ENCODE assay signal across 8 mouse cellular contexts in genomic region chr11:69685526-69686148, GRCm38 (mm10). TPM values are rescaled to one million over a fixed set of nuclear protein-coding genes. Genes with fewer than 3 reads are reported as not detected.
DNase-seq lines count a peak whose midpoint lies in the region; ATAC-seq lines count a peak whose summit lies in the region.

Gene Tnfsf13, minus strand, starts transcription at chr11:69685784.

- H3K27ac ChIP-seq in forebrain, embryonic 12.5 days = no peak within 1 kb of the TSS
- H3K27ac ChIP-seq in midbrain, embryonic 11.5 days (ENCODE audit: low read depth, low read length) = no peak within 1 kb of the TSS

- H3K4me2 ChIP-seq in forebrain, embryonic 12.5 days = no peak within 1 kb of the TSS
- no peak within 1 kb of the TSS for H3K4me2 ChIP-seq in midbrain, embryonic 11.5 days

- H3K9ac ChIP-seq in forebrain, embryonic 12.5 days = peak within 1 kb of the TSS; percentile 25; the same call in 1 of the 2 replicates
- H3K9ac ChIP-seq in midbrain, embryonic 11.5 days (ENCODE audit: low read length) = peak within 1 kb of the TSS; percentile 24; the same call in 1 of the 2 replicates

- no peaks in the 10 kb centered on the region for H3K36me3 ChIP-seq in forebrain, embryonic 12.5 days (replicated peaks)
- H3K36me3 ChIP-seq in midbrain, embryonic 11.5 days (ENCODE audit: control insufficient read depth, insufficient read depth, low read length) = no peaks in the 10 kb centered on the region

- peaks cover 17% of the 10 kb centered on the region; the same call in 1 of the 2 replicates for H3K27me3 ChIP-seq in forebrain, embryonic 12.5 days
- H3K27me3 ChIP-seq in midbrain, embryonic 11.5 days (ENCODE audit: control insufficient read depth, insufficient read depth, low read length) = no peaks in the 10 kb centered on the region

- peak; percentile 94 for DNase-seq in Muller cell, postnatal 12 days (ENCODE audit: inconsistent ontology term)
- peak; percentile 72 to 79 for DNase-seq in adrenal gland, postnatal 36 days
- peak; percentile 81 to 85 for DNase-seq in heart, postnatal 14 days
- peak; percentile 58 to 73 for DNase-seq in layer of hippocampus, adult 8-10 months (ENCODE audit: low spot score in 2 of 2)
- DNase-seq in midbrain, embryonic 11.5 days (ENCODE audit: low spot score, missing footprints) = peak; percentile 71
- no peak for DNase-seq in embryo, embryonic 10 days (ENCODE audit: low spot score)
- DNase-seq in frontal cortex, postnatal 14 days (ENCODE audit: low spot score in 2 of 2) = no peak

- no peak within 1 kb of the TSS for H3K4me3 ChIP-seq in forebrain, embryonic 12.5 days (replicated peaks)
- H3K4me3 ChIP-seq in midbrain, embryonic 11.5 days (ENCODE audit: low read depth, low read length) = no peak within 1 kb of the TSS

- WGBS in forebrain, embryonic 12.5 days = 60% methylated on average over 10 of the region's 10 CpGs
- 72% methylated on average over 10 of the region's 10 CpGs for WGBS in midbrain, embryonic 11.5 days

- intact Hi-C loops in heart, postnatal 14 days (cut with DNase I) = no loop called here

- H3K9me3 ChIP-seq in forebrain, embryonic 12.5 days = no peaks in the 10 kb centered on the region
- no peaks in the 10 kb centered on the region for H3K9me3 ChIP-seq in midbrain, embryonic 11.5 days (ENCODE audit: control insufficient read depth, low read length)

- ATAC-seq in forebrain, embryonic 12.5 days (ENCODE audit: low FRiP score) = no peak
- ATAC-seq in midbrain, embryonic 11.5 days (ENCODE audit: low FRiP score) = no peak

- peaks cover 23% of the 10 kb centered on the region for H3K4me1 ChIP-seq in forebrain, embryonic 12.5 days
- H3K4me1 ChIP-seq in midbrain, embryonic 11.5 days (ENCODE audit: control insufficient read depth, insufficient read depth, low read length) = peaks cover 10% of the 10 kb centered on the region

RNA-seq across cellular contexts. Expression of gene Tnfsf13, which starts in this region (rescaled TPM):
- 1 to 10 TPM; 1.7 to 2.5 TPM for total RNA-seq in adrenal gland, postnatal 36 days (2021)
- polyA plus RNA-seq in forebrain, embryonic 12.5 days (2016; fragmentation: Nextera tagmentation; extraction: Ambion mirVana) = 0.26 TPM in 1 of 2 replicates, not detected in the other
- total RNA-seq in heart, postnatal 14 days (2021) = 1 to 10 TPM; 2.7 to 3.2 TPM
- 1 to 10 TPM; 2.9 to 3.8 (median 3.2) TPM for total RNA-seq in layer of hippocampus, adult 8-10 months (2022)
- not detected in 2 replicates for polyA plus RNA-seq in midbrain, embryonic 11.5 days (2014; fragmentation: Nextera tagmentation; extraction: Ambion mirVana)

Comparison
In these comparisons a context has a peak if more than half of its experiments do, and no peak if none do; other contexts are left out.
1. Peak in DNase-seq and H3K9ac ChIP-seq in midbrain, embryonic 11.5 days; RNA of the gene not detected or under 1 TPM.
2. DNase-seq: peak in Muller cell, postnatal 12 days (single experiment), adrenal gland, postnatal 36 days (2 of 2), heart, postnatal 14 days (2 of 2) and layer of hippocampus, adult 8-10 months (2 of 2); none in embryo, embryonic 10 days (single experiment) and frontal cortex, postnatal 14 days (0 of 2).